Mouse (Mus musculus) small intestine, adult 2 months (tissue): Measurements from ENCODE around the gene Pacrg.

Experiments used
- CTCF ChIP-seq: fragments of 200-500 bp; IDR thresholded peaks from 2 replicates; pipeline ENCODE4 v1.5.1; 2012; ENCODE audit warnings: low read depth, mild to moderate bottlenecking, control low read depth, inconsistent platforms, low read length, moderate library complexity, mixed read lengths; ENCODE audit not compliant: insufficient replicate concordance, insufficient read length; ENCODE audit errors: extremely low read depth
- POLR2A ChIP-seq: fragments of 200-500 bp; IDR thresholded peaks from 2 replicates; pipeline ENCODE4 v1.6.1; 2012; ENCODE audit warnings: low read depth, mild to moderate bottlenecking, control low read depth, inconsistent platforms, low read length, moderate library complexity

GRCm38 (mm10) chr17:10627476-10627875 lies 212.6 kb downstream of the Pacrg start:
- TF ChIP-seq POLR2A (no peak), CTCF (no peak)
